Mouse (Mus musculus) bone marrow macrophage, adult 2 months (primary cell): ENCODE results near the gene Paqr7.

Source experiments
- CTCF ChIP-seq: IDR thresholded peaks from 2 replicates; pipeline ENCODE4 v1.5.1; 2012; ENCODE audit warnings: low read depth, mild to moderate bottlenecking, low read length, moderate library complexity
- POLR2A ChIP-seq: IDR thresholded peaks from 2 replicates; pipeline ENCODE4 v1.6.1; 2012; ENCODE audit warnings: mild to moderate bottlenecking, low read depth, low read length, borderline replicate concordance

DNA sequence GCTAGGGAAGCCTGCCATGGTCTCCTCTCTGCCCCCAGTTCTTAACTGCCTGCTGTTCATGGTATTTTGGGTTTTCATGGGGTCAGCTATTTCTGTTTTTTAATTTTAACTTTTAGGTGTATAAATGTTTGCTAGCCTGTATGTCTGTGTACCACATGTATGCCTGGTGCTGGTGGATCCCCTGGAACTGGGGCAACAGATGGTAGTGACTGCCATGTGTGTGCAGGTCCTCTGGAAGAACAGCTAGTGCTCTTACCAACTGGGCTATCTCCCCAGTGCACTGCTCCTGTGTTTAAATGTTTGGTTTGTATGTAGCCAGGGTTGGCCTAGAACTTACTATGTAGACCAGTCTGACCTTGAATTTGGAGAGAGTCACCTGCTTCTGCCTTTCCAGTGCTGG lies 22.8 kb downstream of the Paqr7 start:
- TF ChIP-seq POLR2A = no peak
- no peak for TF ChIP-seq CTCF
